Mouse (Mus musculus): Measurements from ENCODE around the gene Kcnj10.

Gene Kcnj10

GRCm38 (mm10) chr1:172423393-172423792 lies 82.4 kb downstream of the Kcnj10 start:
- in situ Hi-C loops (cut with MboI) = loop anchor here (25.0 kb wide), 1 partner anchor 964 kb away; no protein-coding TSS in a partner anchor

Measured in mature B cell (primary cell).